Mouse (Mus musculus) intestine, embryonic 15.5 days (tissue): ENCODE measurements around the gene Olfr1494. TPM values are rescaled to one million over a fixed set of nuclear protein-coding genes. Genes with fewer than 3 reads are reported as not detected.

Experiments used
- ATAC-seq: fragments of 200-750 bp; cut with Nextera tagmentation; 2 replicates; pipeline ENCODE4 v1.8.0; 2017; ENCODE audit warnings: moderate TSS enrichment, moderate library complexity
- H3K27ac ChIP-seq: fragments of 300-500 bp; sonication (generic); 2 replicates; pipeline ENCODE4 v1.5.1; 2015; ENCODE audit warnings: mild to moderate bottlenecking, inconsistent platforms
- H3K27me3 ChIP-seq: fragments of 300-500 bp; sonication (generic); replicated peaks from 2 replicates; pipeline ENCODE4 v1.6.1; 2015; ENCODE audit warnings: inconsistent platforms
- H3K36me3 ChIP-seq: fragments of 300-500 bp; sonication (generic); 2 replicates; pipeline ENCODE4 v1.6.1; 2015; ENCODE audit warnings: inconsistent platforms
- H3K4me1 ChIP-seq: fragments of 300-500 bp; sonication (generic); replicated peaks from 2 replicates; pipeline ENCODE4 v1.6.1; 2015; ENCODE audit warnings: inconsistent platforms
- H3K4me2 ChIP-seq: fragments of 300-500 bp; sonication (generic); replicated peaks from 2 replicates; pipeline ENCODE4 v1.6.1; 2015; ENCODE audit warnings: mild to moderate bottlenecking, inconsistent platforms
- H3K4me3 ChIP-seq: fragments of 300-500 bp; sonication (generic); replicated peaks from 2 replicates; pipeline ENCODE4 v1.5.1; 2015; ENCODE audit warnings: inconsistent platforms
- H3K9ac ChIP-seq: fragments of 300-500 bp; sonication (generic); 2 replicates; pipeline ENCODE4 v1.6.1; 2015; ENCODE audit warnings: inconsistent platforms
- H3K9me3 ChIP-seq: fragments of 300-500 bp; sonication (generic); 2 replicates; pipeline ENCODE4 v1.6.1; 2016; ENCODE audit warnings: inconsistent platforms
- WGBS: fragments of 180-500 bp; shearing (Covaris S2); methylation state at CpG from one replicate; pipeline ENCODE4 v1.1.7; 2015; 5-methylcytosine and 5-hydroxymethylcytosine counted together
- polyA plus RNA-seq: library from polyadenylated mRNA; unstranded; fragments of >200 nt; fragmentation: Nextera tagmentation; extraction: Ambion mirVana; gene quantifications from 2 replicates; pipeline ENCODE4 v1.2.1, GENCODE M21; 2015

Gene Olfr1494
- not detected in 2 replicates for polyA plus RNA-seq

DNA sequence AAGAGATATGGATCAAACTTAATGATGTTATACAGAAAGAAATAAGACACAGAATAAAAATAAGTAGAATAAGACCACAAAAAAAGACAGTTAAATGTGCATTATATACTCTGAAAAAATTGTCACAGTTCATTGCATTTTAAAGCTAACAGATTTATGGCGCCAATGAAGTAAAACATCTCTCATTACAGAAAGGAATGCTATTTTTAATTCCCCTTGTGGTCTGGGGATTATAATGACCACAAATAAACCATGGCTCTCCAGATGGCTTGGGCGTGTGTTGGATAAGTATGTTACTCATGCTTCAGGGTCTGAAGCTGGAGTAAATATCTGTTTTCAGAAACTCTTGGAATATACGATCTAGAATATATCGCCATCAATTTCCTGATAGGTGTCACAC lies at the start of gene Olfr1494:
Gene Olfr1494 (plus strand): TSS at position 301 of the 400 bp plus-strand sequence.
- Histone ChIP-seq H3K36me3 (no peaks in the 10 kb centered on the region), H3K9ac (no peak within 1 kb of the TSS), H3K27me3 (no peaks in the 10 kb centered on the region), H3K4me1 (no peaks in the 10 kb centered on the region), H3K27ac (no peak within 1 kb of the TSS), H3K9me3 (no peaks in the 10 kb centered on the region), H3K4me3 (no peak within 1 kb of the TSS), H3K4me2 (no peak within 1 kb of the TSS)
- WGBS = 83% methylated on average over 4 of the region's 4 CpGs
- ATAC-seq = no peak

- WGBS = 76% methylated on average over 3 of the region's 3 CpGs
- Histone ChIP-seq H3K36me3 (no peaks in the 10 kb centered on the region), H3K27me3 (no peaks in the 10 kb centered on the region), H3K27ac (no peak within 1 kb of the TSS), H3K4me1 (no peaks in the 10 kb centered on the region), H3K4me2 (no peak within 1 kb of the TSS), H3K9ac (no peak within 1 kb of the TSS), H3K4me3 (no peak within 1 kb of the TSS), H3K9me3 (no peaks in the 10 kb centered on the region)
- no peak for ATAC-seq
Measured at GRCm38 (mm10) chr19:13696968-13697367, 42.6 kb upstream of the Olfr1494 start, which contains the start of gene Olfr1491. Gene Olfr1491, plus strand, starts transcription at chr19:13697268.

DNA sequence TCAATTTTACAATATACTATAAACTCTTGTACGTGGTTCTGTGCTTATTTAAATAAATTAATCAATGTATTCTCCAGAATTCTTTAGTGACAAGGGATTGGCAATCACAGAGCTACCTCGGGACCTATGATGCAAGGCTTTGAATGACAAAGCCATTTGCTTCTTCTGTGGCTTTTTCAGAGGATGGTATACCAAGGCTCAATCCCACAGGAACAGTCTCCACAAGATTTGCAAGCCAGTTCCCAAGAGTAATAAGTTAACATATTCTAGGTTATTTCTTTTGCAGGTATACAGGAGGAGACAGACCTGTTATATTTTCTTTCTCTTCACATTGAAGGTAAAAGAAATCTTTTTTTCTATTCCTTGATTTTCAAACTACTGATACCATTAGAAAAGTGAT lies 16.6 kb upstream of the Olfr1494 start, which contains the start of gene Olfr1493-ps1:
Gene Olfr1493-ps1 (plus strand): TSS at position 301 of the 400 bp plus-strand sequence.
- H3K4me2 ChIP-seq = no peak within 1 kb of the TSS
- no peaks in the 10 kb centered on the region for H3K4me1 ChIP-seq
- no peaks in the 10 kb centered on the region for H3K36me3 ChIP-seq
- no peak within 1 kb of the TSS for H3K27ac ChIP-seq
- H3K9ac ChIP-seq = no peak within 1 kb of the TSS
- 57% methylated on average over 2 of the region's 2 CpGs for WGBS
- H3K4me3 ChIP-seq = no peak within 1 kb of the TSS
- no peaks in the 10 kb centered on the region for H3K27me3 ChIP-seq
- no peaks in the 10 kb centered on the region for H3K9me3 ChIP-seq
- ATAC-seq = no peak

- H3K36me3 ChIP-seq = no peaks in the 10 kb centered on the region
- WGBS = 92% methylated on average over 1 of the region's 1 CpGs
- H3K9ac ChIP-seq = no peak overlapping the region
- H3K4me1 ChIP-seq = no peaks in the 10 kb centered on the region
- H3K9me3 ChIP-seq = no peaks in the 10 kb centered on the region
- H3K4me2 ChIP-seq = no peak overlapping the region
- no peak for ATAC-seq
- H3K4me3 ChIP-seq = no peak overlapping the region
- H3K27ac ChIP-seq = no peak overlapping the region
- H3K27me3 ChIP-seq = no peaks in the 10 kb centered on the region
Measured at GRCm38 (mm10) chr19:13749366-13749765, 9.8 kb downstream of the Olfr1494 start.

DNA sequence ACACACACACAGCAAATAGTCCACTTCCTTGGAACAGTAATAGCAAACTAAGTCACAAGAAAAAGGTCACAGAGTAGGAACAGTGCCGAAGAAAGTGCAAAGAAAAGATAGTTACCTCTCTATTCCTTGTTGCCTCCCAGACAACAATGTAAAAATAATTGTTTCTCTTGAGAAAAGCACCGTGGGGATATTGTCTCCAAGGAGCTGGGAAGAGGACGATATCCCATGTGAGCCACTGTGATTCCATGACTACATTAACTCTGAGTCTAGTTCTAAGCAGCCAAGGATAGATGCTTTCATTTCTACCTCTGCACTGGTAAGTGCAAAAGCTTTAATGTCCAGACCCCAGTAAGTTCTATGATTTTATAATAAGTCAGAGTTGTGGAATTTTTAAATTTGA lies 24.8 kb downstream of the Olfr1494 start, which contains the start of gene Olfr1495:
Gene Olfr1495 (plus strand): TSS at position 301 of the 400 bp plus-strand sequence.
- 77% methylated on average over 3 of the region's 3 CpGs for WGBS
- H3K4me1 ChIP-seq = no peaks in the 10 kb centered on the region
- no peak within 1 kb of the TSS for H3K9ac ChIP-seq
- no peak for ATAC-seq
- H3K36me3 ChIP-seq = no peaks in the 10 kb centered on the region
- H3K27ac ChIP-seq = no peak within 1 kb of the TSS
- H3K4me3 ChIP-seq = no peak within 1 kb of the TSS
- no peak within 1 kb of the TSS for H3K4me2 ChIP-seq
- no peaks in the 10 kb centered on the region for H3K27me3 ChIP-seq
- no peaks in the 10 kb centered on the region for H3K9me3 ChIP-seq

DNA sequence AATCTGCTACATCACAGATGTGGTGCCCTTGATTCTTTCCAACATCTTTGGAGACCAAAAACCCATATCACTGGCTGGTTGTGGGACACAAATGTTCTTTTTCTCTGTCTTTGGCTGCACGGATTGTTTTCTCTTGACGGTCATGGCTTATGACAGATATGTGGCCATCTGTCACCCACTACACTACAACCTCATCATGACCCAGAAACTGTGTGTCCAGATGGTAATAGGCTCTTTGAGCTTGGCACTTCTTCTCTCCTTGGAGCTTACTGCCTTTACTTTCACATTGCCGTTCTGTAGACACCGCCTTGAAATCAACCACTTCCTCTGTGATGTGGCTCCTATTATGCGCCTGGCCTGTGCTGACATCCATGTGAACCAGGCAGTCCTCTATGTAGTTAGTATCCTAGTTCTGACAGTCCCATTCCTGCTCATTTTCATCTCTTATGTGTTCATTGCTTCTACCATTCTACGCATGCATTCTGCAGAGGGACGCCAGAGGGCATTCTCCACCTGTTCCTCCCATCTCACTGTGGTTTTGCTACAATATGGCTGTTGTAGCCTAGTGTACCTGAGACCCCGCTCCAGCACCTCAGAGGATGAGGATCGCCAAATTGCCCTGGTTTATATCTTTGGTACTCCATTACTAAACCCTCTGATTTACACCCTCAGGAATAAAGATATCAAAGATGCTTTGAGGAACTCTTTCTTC lies 29.2 kb downstream of the Olfr1494 start:
- no peak for ATAC-seq
- no peaks in the 10 kb centered on the region for H3K9me3 ChIP-seq
- no peaks in the 10 kb centered on the region for H3K27me3 ChIP-seq
- no peak overlapping the region for H3K9ac ChIP-seq
- no peak overlapping the region for H3K27ac ChIP-seq
- no peak overlapping the region for H3K4me3 ChIP-seq
- 90% methylated on average over 9 of the region's 9 CpGs for whole genome bisulfite sequencing
- H3K36me3 ChIP-seq = no peaks in the 10 kb centered on the region
- H3K4me2 ChIP-seq = no peak overlapping the region
- no peaks in the 10 kb centered on the region for H3K4me1 ChIP-seq

DNA sequence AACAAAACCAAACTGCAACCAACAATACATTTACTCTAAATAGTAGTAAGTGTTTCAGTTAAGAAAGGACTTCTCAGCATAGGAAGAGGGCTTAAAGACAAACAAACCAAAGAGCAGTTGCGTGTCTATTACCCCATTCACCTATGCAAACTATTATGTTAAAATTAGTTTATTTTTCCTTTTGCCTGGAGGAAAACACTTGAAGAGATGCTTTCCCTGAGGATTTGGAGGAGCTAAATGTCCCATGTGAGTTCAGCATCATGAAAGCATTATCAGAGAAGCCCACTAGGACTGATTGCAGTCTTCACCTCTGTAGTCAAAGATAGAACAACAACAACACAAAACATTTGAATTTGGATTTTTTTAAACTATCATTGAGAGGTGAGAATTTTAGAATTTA lies 38.0 kb downstream of the Olfr1494 start, which contains the start of gene Olfr1496:
Gene Olfr1496 (plus strand): TSS at position 301 of the 400 bp plus-strand sequence.
- 81% methylated on average over 1 of the region's 1 CpGs for WGBS
- no peaks in the 10 kb centered on the region for H3K27me3 ChIP-seq
- H3K36me3 ChIP-seq = no peaks in the 10 kb centered on the region
- H3K27ac ChIP-seq = no peak within 1 kb of the TSS
- H3K4me3 ChIP-seq = no peak within 1 kb of the TSS
- no peaks in the 10 kb centered on the region for H3K9me3 ChIP-seq
- ATAC-seq = no peak
- H3K4me1 ChIP-seq = no peaks in the 10 kb centered on the region
- H3K9ac ChIP-seq = no peak within 1 kb of the TSS
- H3K4me2 ChIP-seq = no peak within 1 kb of the TSS

- H3K4me1 ChIP-seq = no peaks in the 10 kb centered on the region
- no peak within 1 kb of the TSS for H3K9ac ChIP-seq
- ATAC-seq = no peak
- no peak within 1 kb of the TSS for H3K4me2 ChIP-seq
- H3K27ac ChIP-seq = no peak within 1 kb of the TSS
- H3K9me3 ChIP-seq = no peaks in the 10 kb centered on the region
- no peaks in the 10 kb centered on the region for H3K36me3 ChIP-seq
- no peaks in the 10 kb centered on the region for H3K27me3 ChIP-seq
- H3K4me3 ChIP-seq = no peak within 1 kb of the TSS
Measured at GRCm38 (mm10) chr19:13798102-13798501, 58.6 kb downstream of the Olfr1494 start, which contains the start of gene Olfr1497. Gene Olfr1497, minus strand, starts transcription at chr19:13798202.

Other genes with a start within 250 kb of the Olfr1494 start
- gene Olfr1477, start 239.2 kb upstream of the Olfr1494 start, polyA plus RNA-seq = not detected in 2 replicates
- not detected in 2 replicates for gene Olfr1480, start 211.8 kb upstream of the Olfr1494 start, polyA plus RNA-seq
- not detected in 2 replicates for gene Olfr1484, start 156.2 kb upstream of the Olfr1494 start, polyA plus RNA-seq
- gene Olfr1487, start 122.4 kb upstream of the Olfr1494 start, polyA plus RNA-seq = not detected in 2 replicates
- gene Olfr1489, start 108.1 kb upstream of the Olfr1494 start, polyA plus RNA-seq = not detected in 2 replicates
- gene Olfr1490, start 88.6 kb upstream of the Olfr1494 start, polyA plus RNA-seq = not detected in 2 replicates
- not detected in 2 replicates for gene Olfr1491, start 42.5 kb upstream of the Olfr1494 start, polyA plus RNA-seq
- gene Olfr1493-ps1, start 16.4 kb upstream of the Olfr1494 start, polyA plus RNA-seq = not detected in 2 replicates
- gene Olfr1495, start 24.9 kb downstream of the Olfr1494 start, polyA plus RNA-seq = not detected in 2 replicates
- not detected in 2 replicates for gene Olfr1496, start 38.1 kb downstream of the Olfr1494 start, polyA plus RNA-seq
- gene Olfr1497, start 58.5 kb downstream of the Olfr1494 start, polyA plus RNA-seq = not detected in 2 replicates
- gene Olfr1499, start 79.7 kb downstream of the Olfr1494 start, polyA plus RNA-seq = not detected in 2 replicates
- gene Olfr1500, start 90.8 kb downstream of the Olfr1494 start, polyA plus RNA-seq = not detected in 2 replicates
- gene Olfr1501, start 111.0 kb downstream of the Olfr1494 start, polyA plus RNA-seq = not detected in 2 replicates
- gene Olfr1502, start 122.1 kb downstream of the Olfr1494 start, polyA plus RNA-seq = not detected in 2 replicates
- gene Olfr1504, start 158.2 kb downstream of the Olfr1494 start, polyA plus RNA-seq = not detected in 2 replicates
- not detected in 2 replicates for gene Olfr1505, start 173.8 kb downstream of the Olfr1494 start, polyA plus RNA-seq